Mouse (Mus musculus) cerebellum, adult 2 months (tissue): ENCODE results near the gene Eri2.

ENCODE experiments used
- CTCF ChIP-seq: fragments of 200-500 bp; IDR thresholded peaks from 2 replicates; pipeline ENCODE4 v1.5.1; 2011; ENCODE audit warnings: low read depth, mild to moderate bottlenecking, control low read depth, low read length, moderate library complexity, borderline replicate concordance; ENCODE audit not compliant: insufficient read depth
- POLR2A ChIP-seq: fragments of 200-500 bp; IDR thresholded peaks from 2 replicates; pipeline ENCODE4 v1.6.1; 2011; ENCODE audit warnings: low read length, control low read depth, borderline replicate concordance; ENCODE audit not compliant: insufficient read depth

- TF ChIP-seq POLR2A, result no peak
- TF ChIP-seq CTCF, result no peak
Measured at GRCm38 (mm10) chr7:119720947-119721310, 72.9 kb downstream of the Eri2 start.
